Mouse (Mus musculus) activated CD4-positive, CD25-positive, alpha-beta regulatory T cell, adult 4 months (primary cell): ENCODE data around the gene Eid2. TPM values are rescaled to one million over a fixed set of nuclear protein-coding genes. Genes with fewer than 3 reads are reported as not detected.

Experiments
- ATAC-seq: one replicate; pipeline ENCODE4 v1.8.0; 2017
- polyA plus RNA-seq, 2 experiments: library from polyadenylated mRNA; unstranded; fragments of 100-300 nt; shearing (Covaris generic); gene quantifications; one replicate each; pipeline ENCODE4 v1.2.1; 2017

The Eid2 gene
- polyA plus RNA-seq, 2 experiments from 2014 or later, result 0.36 to 0.48 TPM

- ATAC-seq, result no peak
These were observed 26.8 kb downstream of the Eid2 start for GRCm38 (mm10) chr7:28294481-28294880.

GRCm38 (mm10) chr7:28298837-28299625, 31.4 kb downstream of the Eid2 start:
- ATAC-seq, result no peak

GRCm38 (mm10) chr7:28301616-28302433, 34.1 kb downstream of the Eid2 start, which contains the start of gene Dll3:
Dll3 (minus strand) TSS chr7:28302238.
- no peak for ATAC-seq

- ATAC-seq, result no peak
These were observed 38.0 kb downstream of the Eid2 start for GRCm38 (mm10) chr7:28305641-28306040.

- no peak for ATAC-seq
These were observed 38.5 kb downstream of the Eid2 start for GRCm38 (mm10) chr7:28306216-28306615.

GRCm38 (mm10) chr7:28309737-28310136, 42.1 kb downstream of the Eid2 start:
- no peak for ATAC-seq

GRCm38 (mm10) chr7:28311151-28311925, 43.7 kb downstream of the Eid2 start:
- no peak for ATAC-seq

DNA sequence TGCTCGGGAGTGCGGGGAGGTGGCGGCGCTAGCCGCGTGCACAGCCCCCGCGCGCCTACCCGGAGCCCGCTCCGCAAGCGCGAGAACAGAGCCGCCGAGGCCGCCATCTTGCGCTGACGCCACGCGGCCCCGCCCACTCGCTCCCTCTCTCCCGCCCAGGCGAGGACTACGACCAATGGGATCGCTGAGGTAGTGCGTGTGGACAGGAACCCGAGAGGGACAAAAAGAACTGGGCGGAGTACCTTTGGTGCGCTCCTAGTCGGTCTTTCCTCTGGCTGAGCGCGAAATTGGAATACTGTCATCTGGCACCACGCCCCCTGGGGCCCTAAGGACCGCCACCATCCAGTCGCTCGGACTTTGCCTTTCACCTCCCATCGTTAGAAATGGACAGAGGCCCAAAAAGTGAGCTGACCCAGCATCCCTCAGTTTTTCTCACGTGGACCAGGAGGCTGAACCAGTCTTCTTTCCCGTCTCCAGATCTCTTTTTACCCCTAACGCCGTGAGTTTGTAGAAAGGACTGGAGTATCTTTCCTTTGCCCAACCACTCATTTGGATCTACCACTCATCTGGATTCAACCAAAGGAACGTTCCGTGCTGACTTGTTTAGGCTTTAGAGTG, 44.4 kb downstream of the Eid2 start, which contains the start of gene Timm50:
Gene Timm50 (minus strand): TSS at position 147 of the 618 bp plus-strand sequence.
- ATAC-seq, result peak; percentile 98

- ATAC-seq, result no peak
These were observed 50.4 kb downstream of the Eid2 start for GRCm38 (mm10) chr7:28318036-28318435.

- ATAC-seq, result no peak
These were observed 51.0 kb downstream of the Eid2 start for GRCm38 (mm10) chr7:28318714-28319113.

Other genes with a start within 250 kb of the Eid2 start
- 100 to 1,000 TPM; 172 to 224 TPM for gene Psmc4, start 217.8 kb upstream of the Eid2 start, polyA plus RNA-seq
- under 1 TPM in 1 of 2 experiments, not detected in 1; 0.19 TPM for gene Fcgbp, start 196.6 kb upstream of the Eid2 start, polyA plus RNA-seq
- not detected for gene 9530053A07Rik, start 138.4 kb upstream of the Eid2 start, polyA plus RNA-seq
- 10 to 100 TPM; 57.9 to 70.7 TPM for gene Fbl, start 98.2 kb upstream of the Eid2 start, polyA plus RNA-seq
- gene Dyrk1b, start 88.4 kb upstream of the Eid2 start, polyA plus RNA-seq, result 1 to 10 TPM; 1.2 to 1.5 TPM
- 1 to 10 TPM; 1.0 to 1.1 TPM for gene Eid2b, start 9.9 kb downstream of the Eid2 start, polyA plus RNA-seq
- gene Selenov, start 23.3 kb downstream of the Eid2 start, polyA plus RNA-seq, result not detected
- gene Dll3, start 34.4 kb downstream of the Eid2 start, polyA plus RNA-seq, result under 1 TPM in 1 of 2 experiments, not detected in 1; 0.17 TPM
- gene Timm50, start 44.2 kb downstream of the Eid2 start, polyA plus RNA-seq, result 10 to 100 TPM; 31.2 to 41.1 TPM
- 100 to 1,000 TPM in 1 of 2 experiments, 10 to 100 TPM in 1; 68.7 to 110 TPM for gene Supt5, start 70.9 kb downstream of the Eid2 start, polyA plus RNA-seq
- gene Rps16, start 82.8 kb downstream of the Eid2 start, polyA plus RNA-seq, result 1,000 to 10,000 TPM; 1,380 to 1,513 TPM
- 10 to 100 TPM; 61.5 to 70.3 TPM for gene Plekhg2, start 104.7 kb downstream of the Eid2 start, polyA plus RNA-seq
- gene Zfp36, start 112.4 kb downstream of the Eid2 start, polyA plus RNA-seq, result 100 to 1,000 TPM; 107 to 125 TPM
- gene Med29, start 124.8 kb downstream of the Eid2 start, polyA plus RNA-seq, result 10 to 100 TPM; 29.7 to 30.6 TPM
- 10 to 100 TPM; 49.2 to 65.4 TPM for gene Paf1, start 125.1 kb downstream of the Eid2 start, polyA plus RNA-seq
- gene Gmfg, start 169.6 kb downstream of the Eid2 start, polyA plus RNA-seq, result 100 to 1,000 TPM; 694 to 773 TPM
- gene Lrfn1, start 184.1 kb downstream of the Eid2 start, polyA plus RNA-seq, result not detected
- gene Ifnl2, start 242.6 kb downstream of the Eid2 start, polyA plus RNA-seq, result not detected